Mouse (Mus musculus): Measurements from ENCODE around the gene Unc13b.

Gene Unc13b

DNA sequence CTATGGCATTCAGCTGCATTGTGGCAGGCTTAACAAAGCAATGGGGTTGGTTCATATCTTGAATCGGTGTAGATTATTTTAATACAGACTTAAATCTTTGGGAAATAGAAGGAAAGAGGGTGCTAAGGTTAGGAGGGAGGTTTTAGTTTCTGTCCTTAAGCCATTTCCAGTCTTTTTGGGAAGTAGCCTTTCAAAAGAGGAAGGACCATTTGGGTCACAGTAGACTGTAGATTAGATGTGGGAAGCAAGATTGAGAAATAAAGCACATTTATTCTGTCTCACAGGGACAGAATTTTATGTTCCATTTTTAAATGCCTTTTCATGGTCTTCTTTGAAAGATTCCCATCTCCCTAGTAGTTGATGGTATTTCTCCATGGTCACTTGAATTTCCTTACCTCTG lies 159.2 kb downstream of the Unc13b start:
- DNase-seq (ENCODE audit: low read depth, low spot score), result no peak

DNA sequence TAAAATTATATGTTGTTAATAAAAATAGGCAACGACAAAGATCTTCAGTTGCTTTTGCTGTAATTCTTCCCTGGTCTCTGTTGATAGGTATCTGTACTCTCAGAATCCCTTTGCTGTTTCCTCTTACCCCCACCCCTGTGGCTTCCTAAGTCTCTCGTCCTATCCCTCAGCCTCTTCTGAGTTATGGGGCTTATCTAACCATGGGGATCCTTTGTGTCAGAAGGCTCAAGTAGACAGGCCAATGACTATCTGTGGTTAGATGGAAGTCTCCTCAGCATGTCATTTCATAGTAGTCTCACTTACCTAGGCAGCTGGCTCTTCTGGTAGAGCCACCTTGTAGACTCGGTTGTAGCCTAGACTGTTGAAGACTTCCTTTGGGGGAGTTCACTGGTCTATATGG lies 173.1 kb downstream of the Unc13b start:
- no peak for DNase-seq (ENCODE audit: low read depth, low spot score)

DNA sequence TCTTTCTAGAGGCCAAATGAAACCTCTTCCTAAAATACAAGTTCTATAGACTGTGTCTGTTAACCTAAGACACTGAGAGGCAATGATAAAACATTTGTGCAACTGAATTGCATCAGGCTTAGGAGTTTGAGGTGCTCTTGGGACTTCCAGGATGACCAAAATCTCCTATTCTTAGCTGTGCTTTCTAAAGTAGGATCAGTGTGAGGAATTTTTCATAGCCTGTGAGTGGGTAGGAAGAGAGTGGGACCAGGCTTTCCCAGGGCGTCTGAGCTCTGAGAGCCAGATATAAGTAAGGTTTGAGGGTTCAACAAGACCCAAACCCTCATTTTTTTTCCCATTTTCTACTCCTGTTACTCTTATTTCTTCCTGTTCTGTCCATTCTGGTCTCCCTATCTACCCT lies 174.2 kb downstream of the Unc13b start:
- DNase-seq (ENCODE audit: low read depth, low spot score), result no peak

DNA sequence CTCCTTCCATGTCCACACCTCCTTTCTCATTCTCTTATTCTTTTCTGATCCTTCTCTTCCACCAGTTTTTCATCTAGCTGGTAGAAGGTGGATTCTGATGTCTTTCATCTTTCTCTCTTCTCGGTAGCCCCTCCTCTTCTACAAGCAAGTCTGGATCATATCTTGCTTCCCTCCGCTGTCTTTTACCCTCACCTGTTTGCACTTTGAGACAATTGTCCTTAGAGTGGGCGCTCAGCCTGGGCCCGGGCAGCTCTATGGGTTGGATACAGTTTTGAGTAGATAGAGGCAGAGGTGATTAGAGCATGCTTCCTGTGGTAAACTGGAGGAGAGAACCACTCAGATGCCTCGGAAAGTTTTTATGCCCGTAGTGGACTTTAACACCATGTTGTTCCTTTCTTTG lies 174.7 kb downstream of the Unc13b start:
- DNase-seq (ENCODE audit: low read depth, low spot score), result no peak

DNA sequence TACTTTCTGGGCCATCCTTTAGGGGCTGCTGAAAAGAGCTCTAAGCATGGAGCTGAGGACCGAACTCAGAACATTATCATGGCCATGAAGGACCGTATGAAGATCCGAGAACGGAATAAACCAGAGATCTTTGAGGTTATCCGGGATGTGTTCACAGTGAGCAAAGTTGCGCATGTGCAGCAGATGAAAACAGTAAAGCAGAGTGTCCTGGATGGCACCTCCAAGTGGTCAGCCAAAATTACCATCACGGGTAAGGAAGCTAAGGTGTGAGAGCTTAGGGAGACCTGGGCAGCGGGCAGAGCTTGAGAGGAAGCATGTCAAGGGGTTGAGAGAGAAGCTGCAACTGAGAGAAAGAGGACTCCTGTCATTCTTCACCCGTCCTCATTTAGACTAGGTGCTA lies 178.1 kb downstream of the Unc13b start:
- no peak for DNase-seq (ENCODE audit: low read depth, low spot score)

DNA sequence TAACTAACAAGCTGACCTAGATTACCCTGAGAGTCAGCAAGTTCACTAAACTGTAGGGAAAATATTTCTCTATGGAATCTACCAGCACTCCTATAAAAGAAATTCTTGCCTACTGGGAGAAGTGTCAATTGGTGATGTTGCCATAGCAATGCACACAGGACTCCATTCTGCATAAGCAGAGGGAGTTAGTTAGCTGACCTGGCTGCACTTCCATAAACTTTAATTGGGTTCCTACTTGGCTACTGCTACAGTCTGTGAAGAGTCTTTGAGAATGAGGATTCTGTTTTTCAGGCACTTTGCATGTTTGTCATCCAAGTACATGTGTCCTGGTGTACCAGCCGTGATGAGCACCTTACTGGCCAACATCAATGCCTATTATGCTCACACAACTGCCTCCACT lies 182.0 kb downstream of the Unc13b start:
- no peak for DNase-seq (ENCODE audit: low read depth, low spot score)

DNA sequence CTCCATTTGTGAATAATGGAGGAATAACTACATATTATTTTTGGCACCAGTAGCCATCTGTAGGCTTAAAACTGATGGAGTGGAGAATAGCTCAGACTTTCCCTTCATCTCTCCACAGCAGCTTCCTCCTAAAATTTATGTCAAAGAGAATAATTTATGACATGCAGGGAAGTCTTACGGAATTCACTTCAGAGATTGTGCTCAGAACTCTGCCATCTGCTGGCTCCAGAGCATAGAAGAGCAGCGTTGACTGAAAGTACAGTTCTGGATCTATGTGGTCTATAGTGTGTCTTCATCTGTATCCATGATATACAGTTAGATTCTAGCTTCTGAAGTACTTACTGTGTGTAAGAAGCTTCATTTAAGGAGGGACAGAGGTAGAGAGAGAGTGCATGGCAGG lies 185.3 kb downstream of the Unc13b start:
- DNase-seq (ENCODE audit: low read depth, low spot score), result no peak

DNA sequence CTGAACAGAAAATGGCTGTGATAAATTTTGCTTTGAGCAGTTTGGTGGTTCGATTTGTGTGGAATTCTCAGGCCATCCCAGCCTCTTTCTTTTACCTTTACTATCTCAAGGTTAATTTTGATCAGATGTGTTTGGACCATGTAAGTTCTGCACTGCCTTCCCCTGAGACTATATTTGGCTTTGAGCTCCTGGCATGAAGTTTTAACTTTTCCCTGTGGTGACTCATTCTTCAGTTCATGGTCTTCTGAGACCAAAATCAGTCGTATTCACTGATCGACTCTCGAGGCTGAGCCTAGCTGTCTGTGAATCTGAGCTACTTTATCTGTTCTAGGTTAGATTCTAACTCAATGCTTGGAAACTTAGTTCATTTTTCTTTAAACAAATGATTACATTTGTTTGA lies 187.0 kb downstream of the Unc13b start:
- no peak for DNase-seq (ENCODE audit: low read depth, low spot score)

DNA sequence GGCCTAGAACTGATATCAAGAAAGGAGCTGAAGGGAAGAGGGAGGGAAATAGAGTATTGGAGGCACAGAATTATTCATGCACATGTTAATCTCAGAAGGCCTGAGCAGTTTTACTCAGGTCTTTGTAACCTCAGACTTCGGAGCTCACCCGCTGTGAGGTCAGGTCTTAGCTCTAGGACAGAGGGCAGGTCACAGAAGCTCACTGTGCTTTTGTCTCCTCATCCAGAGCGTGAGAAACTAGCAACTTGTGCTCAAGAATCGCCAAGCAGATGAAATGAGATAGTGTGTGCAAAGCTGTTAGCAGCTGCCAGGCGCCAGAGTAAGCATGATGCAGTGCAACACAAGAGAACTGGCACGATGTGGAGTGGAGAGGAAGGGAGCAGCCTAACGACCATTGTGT lies 189.3 kb downstream of the Unc13b start:
- no peak for DNase-seq (ENCODE audit: low read depth, low spot score)

DNA sequence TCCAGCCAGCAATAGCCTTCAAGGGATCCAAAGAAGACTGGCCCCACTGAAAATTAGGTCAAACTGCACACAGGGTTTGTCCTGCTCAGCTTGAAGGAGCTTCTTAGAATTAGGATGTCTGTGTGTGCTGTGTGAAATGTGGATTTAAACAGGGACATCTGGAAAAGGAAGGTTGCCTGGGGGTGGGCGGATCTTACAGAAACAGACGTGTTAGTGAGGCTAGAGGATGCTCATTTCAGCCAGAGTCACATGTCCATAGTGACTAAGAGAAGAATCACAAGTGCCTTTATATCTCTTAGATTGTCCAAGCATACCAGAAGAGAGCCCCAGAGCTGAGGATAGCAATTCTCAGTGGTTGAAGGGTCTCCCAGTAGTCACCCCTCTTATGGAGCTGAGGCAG lies 190.2 kb downstream of the Unc13b start:
- DNase-seq (ENCODE audit: low read depth, low spot score), result no peak

DNA sequence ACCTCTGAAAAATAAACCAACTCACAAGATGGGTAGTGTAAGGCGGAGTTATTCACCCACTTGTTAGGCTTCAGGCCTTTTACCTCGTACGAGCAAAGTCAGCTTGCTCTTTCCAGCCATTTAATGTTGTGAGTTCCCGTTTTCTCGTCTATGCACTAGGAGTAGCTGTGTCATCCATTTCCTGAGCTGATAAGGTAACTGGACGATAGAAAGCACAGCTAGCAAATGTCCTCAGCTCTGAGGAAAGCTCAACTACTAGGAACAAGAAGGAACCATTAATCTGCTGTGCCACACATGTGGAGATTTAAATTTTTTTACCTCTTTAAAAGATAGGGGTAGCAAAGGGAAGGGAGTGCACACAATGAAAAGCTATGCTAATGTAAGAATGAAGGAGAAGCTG lies 192.5 kb downstream of the Unc13b start:
- no peak for DNase-seq (ENCODE audit: low read depth, low spot score)

DNA sequence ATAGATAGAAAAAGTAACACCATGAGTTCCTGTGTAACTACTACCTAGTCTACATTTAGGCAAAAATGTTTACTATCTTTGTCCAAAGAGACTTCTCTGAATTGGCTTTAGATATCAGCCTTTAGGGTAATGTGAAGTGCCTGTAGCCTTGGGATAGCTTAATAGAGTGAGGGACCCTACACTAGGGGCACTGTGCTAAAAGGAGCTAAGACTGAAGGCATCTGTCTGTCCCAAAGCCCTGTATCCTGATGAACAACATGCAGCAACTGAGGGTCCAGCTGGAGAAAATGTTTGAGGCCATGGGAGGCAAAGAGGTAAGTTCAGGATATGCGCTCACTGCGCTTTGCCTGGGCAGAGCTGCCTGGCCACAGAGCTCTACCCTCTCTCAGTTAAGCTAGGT lies 198.3 kb downstream of the Unc13b start:
- no peak for DNase-seq (ENCODE audit: low read depth, low spot score)

DNA sequence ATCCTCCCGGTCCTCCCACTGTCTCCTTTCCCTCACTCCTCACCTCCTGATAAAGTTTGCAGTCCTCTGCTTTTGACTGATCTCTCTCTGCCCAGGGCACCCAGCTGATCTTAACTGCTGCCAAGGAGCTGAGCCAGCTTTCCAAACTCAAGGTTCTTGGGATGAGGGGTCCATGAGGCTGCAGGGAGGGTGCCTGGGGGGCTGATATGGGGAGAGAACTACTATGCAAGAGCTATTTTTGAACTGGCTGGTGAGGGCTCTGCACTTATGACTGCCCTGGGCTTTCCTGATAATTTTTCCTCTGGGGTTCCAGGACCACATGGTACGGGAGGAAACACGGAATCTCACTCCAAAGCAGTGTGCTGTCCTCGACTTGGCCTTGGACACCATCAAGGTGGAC lies 199.8 kb downstream of the Unc13b start:
- DNase-seq (ENCODE audit: low read depth, low spot score), result no peak

DNA sequence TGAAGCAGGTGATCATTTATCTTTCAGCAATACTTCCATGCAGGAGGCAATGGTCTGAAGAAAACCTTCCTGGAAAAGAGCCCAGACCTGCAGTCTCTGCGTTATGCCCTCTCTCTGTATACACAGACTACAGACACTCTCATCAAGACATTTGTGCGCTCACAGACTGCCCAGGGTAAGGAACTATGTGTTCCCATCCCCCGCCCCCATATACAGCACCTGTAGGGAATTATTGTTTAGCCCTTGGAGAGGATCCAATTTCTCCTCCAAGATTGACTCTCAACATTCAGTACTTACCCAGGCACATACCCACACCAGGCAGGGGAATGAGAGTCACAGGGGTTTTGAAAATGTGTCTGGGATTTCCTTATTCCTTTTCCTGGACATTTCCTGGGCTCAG lies 200.7 kb downstream of the Unc13b start:
- DNase-seq (ENCODE audit: low read depth, low spot score), result no peak

DNA sequence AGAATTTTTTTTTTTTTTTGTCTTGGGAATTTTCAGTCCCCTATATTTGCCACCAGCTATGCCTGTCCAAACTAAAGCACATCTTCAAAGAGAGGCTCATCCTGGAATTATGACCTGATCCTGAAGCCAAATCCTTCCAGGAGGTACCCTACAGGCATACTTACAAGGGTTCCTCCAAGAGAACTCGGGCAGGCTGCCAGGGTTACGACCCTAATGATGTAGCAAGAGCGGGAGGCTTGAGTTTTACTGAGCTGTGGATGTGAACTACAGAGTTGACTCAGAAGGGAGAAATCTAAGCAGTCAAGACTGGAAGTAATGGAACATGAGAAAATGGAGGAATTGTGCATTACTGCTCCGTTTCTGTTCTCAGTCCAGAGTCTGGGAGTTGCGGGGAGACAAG lies 201.3 kb downstream of the Unc13b start:
- no peak for DNase-seq (ENCODE audit: low read depth, low spot score)

DNA sequence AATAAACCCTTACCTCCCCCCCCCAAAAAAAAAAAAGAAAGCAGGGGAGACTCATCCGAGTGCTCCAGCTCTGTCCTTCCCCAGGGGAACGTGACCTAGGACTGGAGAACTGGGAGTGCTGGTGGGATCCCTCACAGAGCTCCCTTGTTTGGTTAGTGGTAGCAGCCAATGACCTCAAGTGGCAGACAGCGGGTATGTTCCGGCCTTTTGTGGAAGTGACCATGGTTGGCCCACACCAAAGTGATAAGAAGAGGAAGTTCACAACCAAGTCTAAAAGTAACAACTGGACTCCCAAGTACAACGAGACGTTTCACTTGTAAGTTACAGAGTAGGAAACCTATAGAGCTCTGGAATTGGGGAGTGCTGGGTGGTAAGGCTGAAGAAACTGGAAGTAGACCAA lies 204.1 kb downstream of the Unc13b start:
- no peak for DNase-seq (ENCODE audit: low read depth, low spot score)

DNA sequence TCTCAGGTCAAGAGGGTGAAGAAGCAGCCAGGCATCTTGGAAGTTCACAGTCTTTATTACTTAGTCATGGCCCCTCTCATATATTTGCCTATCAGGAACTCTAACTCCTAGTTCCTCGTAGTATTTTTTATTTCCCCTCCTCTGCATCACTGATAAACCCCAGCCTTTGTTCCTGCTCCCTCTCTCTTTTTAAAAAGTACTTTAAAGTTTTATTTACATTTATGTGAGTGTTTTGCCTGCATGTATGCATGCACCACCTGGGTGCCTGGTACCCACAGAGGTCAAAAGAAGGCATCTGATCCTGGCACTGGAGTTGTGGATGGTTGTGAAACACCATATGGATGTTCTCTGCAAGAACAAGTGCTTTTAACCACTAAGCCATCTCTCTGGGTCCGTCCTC lies 207.4 kb downstream of the Unc13b start:
- DNase-seq (ENCODE audit: low read depth, low spot score), result no peak

DNA sequence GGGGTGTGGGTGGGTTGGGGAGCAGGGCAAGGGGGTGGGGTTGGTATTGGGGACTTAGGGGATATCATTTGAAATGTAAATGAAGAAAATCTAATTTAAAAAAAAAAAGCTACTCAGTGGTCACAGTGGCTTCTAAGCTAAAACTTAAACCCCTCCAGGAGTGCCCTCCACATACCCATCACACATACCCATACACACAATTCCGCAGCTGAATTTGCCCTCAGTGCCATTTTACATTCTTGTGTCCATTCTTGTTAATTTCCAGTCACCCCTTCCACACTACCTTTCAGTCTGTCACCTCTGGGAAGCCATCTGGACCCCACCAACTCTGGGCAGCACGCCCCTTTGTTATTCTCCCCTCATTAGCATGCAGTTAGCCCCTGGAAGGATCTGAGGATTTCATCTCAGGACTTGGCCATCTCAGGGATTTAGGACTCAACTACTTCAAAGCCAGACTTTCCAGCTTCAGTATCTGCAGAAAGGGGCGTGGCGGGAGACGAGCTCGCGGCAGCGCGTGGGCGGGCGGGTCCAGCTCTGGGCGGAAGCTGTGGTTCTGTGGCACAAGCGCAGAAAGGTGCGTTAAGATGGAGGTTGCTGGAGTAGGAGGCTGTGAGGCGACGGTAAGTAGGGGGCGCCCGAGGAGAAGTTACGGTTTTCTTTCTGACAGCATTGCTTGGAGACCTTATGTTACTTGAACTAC lies 208.0 kb downstream of the Unc13b start, which contains the start of gene Atp8b5:
TSS of gene Atp8b5 (plus strand) at position 537 of the 700 bp plus-strand sequence.
- DNase-seq (ENCODE audit: low read depth, low spot score), result peak; percentile 67

DNA sequence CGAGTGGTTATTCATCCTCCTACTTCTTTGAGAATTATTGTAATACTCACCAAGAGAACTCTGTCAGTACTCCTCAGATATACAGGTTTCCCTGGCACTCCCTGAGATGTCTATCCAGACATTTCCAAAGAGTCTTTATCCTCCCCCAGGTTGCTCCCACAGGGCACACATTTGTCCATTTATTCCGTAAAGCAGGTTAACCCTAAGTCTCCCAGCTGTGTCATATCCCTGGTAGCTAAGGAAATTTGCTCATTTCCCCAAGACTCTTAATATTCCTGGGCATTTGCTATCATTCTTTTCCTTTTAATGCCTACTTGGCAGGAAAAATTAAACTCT lies 208.5 kb downstream of the Unc13b start:
- DNase-seq (ENCODE audit: low read depth, low spot score), result no peak

DNA sequence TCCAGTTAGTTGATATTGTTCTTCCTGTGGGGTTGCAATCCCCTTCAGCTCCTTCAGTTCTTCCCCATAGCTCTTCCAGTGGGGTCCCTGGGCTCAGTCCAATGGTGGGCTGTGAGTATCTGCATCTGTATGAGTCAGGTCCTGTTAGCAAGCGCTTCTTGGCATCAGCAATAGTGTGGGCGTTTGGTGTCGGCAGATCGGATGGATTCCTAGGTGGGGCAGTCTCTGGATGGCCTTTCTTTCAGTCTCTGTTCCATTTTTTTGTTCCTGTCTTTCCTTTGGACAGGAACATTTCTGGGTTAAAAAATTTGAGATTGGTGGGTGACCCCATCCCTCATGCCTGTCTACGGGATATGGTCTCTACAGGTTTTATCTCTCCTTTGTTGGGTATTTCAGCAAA lies 226.7 kb downstream of the Unc13b start:
- no peak for DNase-seq (ENCODE audit: low read depth, low spot score)

DNA sequence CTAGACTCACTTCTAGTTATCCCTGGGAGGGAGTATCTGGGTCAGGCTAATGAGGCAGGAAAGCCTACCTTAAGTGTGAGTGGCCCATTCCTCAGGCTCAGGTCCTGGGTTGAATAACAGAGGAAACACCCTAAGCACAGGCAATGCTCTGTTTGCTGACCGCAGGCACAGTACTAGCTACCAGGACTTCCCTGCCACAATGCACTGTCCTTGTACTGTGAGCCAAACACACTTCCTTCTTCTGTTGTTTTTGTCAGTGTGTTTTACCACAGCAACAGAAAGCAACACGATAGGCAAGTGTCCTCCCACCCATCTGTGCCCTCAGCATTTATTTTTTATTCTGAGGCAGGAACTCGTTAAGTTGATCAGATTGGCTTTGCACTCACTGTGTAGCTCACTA lies 228.6 kb downstream of the Unc13b start:
- no peak for DNase-seq (ENCODE audit: low read depth, low spot score)

DNA sequence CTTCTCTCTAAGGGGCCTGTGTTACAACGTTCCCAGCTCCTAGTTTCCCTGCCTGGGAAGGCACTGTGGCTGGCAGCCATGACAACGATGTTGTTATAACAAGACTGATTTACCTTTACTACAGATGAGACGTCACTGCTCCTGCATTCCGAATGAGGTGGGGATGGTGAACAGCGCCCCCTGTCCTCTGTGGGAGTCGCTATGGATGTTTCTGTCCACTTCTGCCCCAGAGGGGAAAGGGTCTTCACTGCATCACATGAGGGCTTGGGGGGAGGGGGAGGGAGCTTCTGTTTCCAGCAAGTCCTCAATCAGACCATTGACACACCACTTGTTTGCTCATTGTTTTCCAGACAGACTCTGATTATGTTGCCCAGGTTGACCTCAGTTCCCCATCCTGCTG lies 235.2 kb downstream of the Unc13b start:
- DNase-seq (ENCODE audit: low read depth, low spot score), result peak; percentile 16

DNA sequence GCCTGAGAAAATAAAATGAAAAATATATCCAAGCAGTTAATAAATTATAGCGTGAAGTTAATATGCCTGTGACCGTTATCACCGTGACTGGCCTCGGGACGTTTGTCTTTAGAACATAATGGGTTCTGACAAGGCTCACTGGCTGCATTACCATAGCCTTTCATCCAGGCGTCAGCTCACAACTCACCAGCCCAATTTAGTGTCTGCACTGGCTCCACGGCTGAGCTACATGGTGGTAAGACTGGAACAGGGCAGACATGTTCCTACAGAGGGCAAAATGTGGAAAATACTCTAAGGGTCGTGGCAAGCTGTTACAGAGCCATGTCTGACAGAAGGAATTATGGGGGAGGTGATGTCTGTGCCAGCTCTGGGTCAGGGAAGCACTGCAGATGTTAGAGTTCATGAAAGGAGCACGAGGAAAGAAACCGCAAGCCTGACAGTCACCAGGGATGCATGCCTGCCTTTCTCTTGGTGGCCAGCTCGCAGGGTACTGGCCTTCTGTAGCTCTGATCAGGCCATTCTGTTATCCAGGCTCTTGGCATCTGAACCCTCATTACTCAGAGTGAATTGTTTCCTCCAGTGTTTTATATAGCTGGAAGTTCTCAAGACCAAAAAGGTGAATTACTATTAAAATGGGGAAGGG lies 251.1 kb downstream of the Unc13b start:
- no peak for DNase-seq (ENCODE audit: low read depth, low spot score)
